Mouse (Mus musculus): Measurements from ENCODE around the gene St6galnac4.
A peak's percentile ranks its signal among the peaks of the same experiment; 100 is the strongest.

St6galnac4 gene

GRCm38 (mm10) chr2:32604631-32605030, 17.7 kb downstream of the St6galnac4 start:
- no peak for DNase-seq

- peak; percentile 82 to 88 for DNase-seq
Observed at GRCm38 (mm10) chr2:32606161-32607142, 19.6 kb downstream of the St6galnac4 start.

GRCm38 (mm10) chr2:32607262-32607947, 20.5 kb downstream of the St6galnac4 start:
- DNase-seq = peak in 1 of 2 experiments; percentile 24

- DNase-seq = peak; percentile 66 to 83
Observed at GRCm38 (mm10) chr2:32608141-32608777, 21.4 kb downstream of the St6galnac4 start.

- no peak for DNase-seq
Observed at GRCm38 (mm10) chr2:32608778-32609435, 22.0 kb downstream of the St6galnac4 start.

- DNase-seq = peak in 1 of 2 experiments; percentile 61
Observed at GRCm38 (mm10) chr2:32610610-32611229, 23.8 kb downstream of the St6galnac4 start.

- no peak for DNase-seq
Observed at GRCm38 (mm10) chr2:32612274-32612673, 25.4 kb downstream of the St6galnac4 start.

GRCm38 (mm10) chr2:32617109-32617508, 30.2 kb downstream of the St6galnac4 start:
- no peak for DNase-seq

- no peak for DNase-seq
Observed at GRCm38 (mm10) chr2:32617601-32618000, 30.7 kb downstream of the St6galnac4 start.

- no peak for DNase-seq
Observed at GRCm38 (mm10) chr2:32618051-32618450, 31.2 kb downstream of the St6galnac4 start.

- peak; percentile 84 to 90 for DNase-seq
Observed at GRCm38 (mm10) chr2:32620682-32621516, 34.0 kb downstream of the St6galnac4 start.

- no peak for DNase-seq
Observed at GRCm38 (mm10) chr2:32621517-32621859, 34.6 kb downstream of the St6galnac4 start, which contains the start of gene Ak1. TSS of gene Ak1 (plus strand) at chr2:32621758.

GRCm38 (mm10) chr2:32624111-32624748, 37.3 kb downstream of the St6galnac4 start:
- DNase-seq = no peak

GRCm38 (mm10) chr2:32625212-32625872, 38.4 kb downstream of the St6galnac4 start:
- peak; percentile 73 to 87 for DNase-seq

- DNase-seq = peak; percentile 38 to 71
Observed at GRCm38 (mm10) chr2:32625873-32626694, 39.2 kb downstream of the St6galnac4 start.

GRCm38 (mm10) chr2:32627266-32628043, 40.6 kb downstream of the St6galnac4 start:
- DNase-seq = no peak

- no peak for DNase-seq
Observed at GRCm38 (mm10) chr2:32628044-32628550, 41.2 kb downstream of the St6galnac4 start.

GRCm38 (mm10) chr2:32628729-32629128, 41.8 kb downstream of the St6galnac4 start:
- DNase-seq = peak; percentile 70 to 78

Measured in kidney, postnatal 25 days (tissue).